Mouse (Mus musculus) A20 (cell line): Measurements from ENCODE around the gene Ssx2ip.
"Not testable (repeated sequence)": the region's sequence is repeated elsewhere in the genome, so short reads cannot be mapped to it uniquely, and the experiment has no call there.

Experiments
- DNase-seq: peaks from one replicate; pipeline ENCODE4 v3.0.0-alpha.2; 2011; ENCODE audit warnings: low read depth, low spot score

Gene Ssx2ip

GRCm38 (mm10) chr3:146403770-146404169 lies 672 bp upstream of the Ssx2ip start:
- DNase-seq = no peak

GRCm38 (mm10) chr3:146405213-146406006 lies 968 bp downstream of the Ssx2ip start:
- no peak for DNase-seq

DNA sequence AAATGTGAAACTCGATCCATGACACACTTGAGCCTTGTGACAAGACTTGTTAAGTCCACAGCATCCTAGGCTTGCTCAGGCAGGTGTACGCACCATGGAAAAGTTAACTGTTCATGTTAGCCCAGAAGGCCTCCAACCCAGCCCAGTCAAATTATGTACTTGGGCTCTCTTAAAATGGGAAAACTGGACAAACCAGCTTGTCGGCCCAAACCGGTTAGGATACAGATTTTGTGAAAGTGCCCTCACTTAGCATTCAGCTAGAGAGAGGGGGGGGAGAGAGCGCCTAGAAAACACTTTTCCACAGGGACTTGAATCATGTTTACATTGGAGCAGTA lies 1.5 kb downstream of the Ssx2ip start:
- DNase-seq = no peak

DNA sequence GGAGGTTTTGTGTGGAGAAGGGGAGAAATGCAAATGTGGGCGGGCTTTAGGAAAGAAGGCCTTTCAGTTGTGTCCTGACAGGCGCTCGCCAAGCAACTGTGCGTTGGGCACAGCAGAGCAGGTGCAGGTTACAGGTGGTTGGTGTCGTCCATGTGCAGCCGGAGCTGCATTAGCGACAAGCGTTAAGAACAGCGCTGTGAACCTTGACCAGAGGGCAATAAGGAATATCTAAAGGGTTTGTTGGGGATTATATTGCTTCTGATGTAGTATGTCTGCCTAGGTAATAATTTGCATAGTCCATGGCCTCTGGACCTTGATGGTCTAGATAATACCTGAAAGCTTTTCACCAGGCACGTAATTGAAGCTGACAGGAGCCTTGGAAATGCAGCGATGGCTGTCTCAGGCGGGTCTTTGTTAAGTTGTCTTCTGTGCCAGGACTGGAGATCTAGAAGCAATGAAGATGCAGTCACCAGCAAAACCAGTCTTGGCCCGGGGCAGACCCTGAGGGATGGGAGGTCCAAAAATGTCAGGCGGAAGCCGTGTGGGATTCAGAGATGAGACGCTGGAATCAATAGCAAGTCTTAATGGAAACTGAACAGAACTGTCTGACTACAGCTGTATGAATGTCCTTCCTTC lies 2.8 kb downstream of the Ssx2ip start:
- no peak for DNase-seq

DNA sequence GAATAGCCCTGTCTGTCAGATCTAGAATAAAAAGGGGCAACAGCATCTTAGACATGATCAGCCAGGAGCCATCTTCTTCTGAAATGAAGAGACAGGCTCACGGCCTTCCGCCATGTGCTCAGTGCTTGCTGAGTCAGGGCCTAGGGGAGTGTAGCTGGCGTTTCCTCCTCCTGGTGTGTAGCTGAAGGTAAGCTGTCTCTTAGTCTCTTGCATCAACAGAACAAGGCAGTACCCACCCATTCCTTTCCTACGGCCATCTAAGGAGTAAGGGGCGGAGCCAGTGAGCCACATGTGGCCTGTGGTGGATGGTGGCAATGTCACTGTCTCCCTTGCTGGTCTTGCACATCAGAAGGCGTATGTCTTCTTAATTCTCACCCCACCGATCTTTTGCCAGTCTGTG lies 5.7 kb downstream of the Ssx2ip start:
- DNase-seq = no peak

- peak; percentile 19 for DNase-seq
Observed at GRCm38 (mm10) chr3:146412008-146412407, 7.6 kb downstream of the Ssx2ip start.

GRCm38 (mm10) chr3:146412480-146412879 lies 8.0 kb downstream of the Ssx2ip start:
- no peak for DNase-seq

DNA sequence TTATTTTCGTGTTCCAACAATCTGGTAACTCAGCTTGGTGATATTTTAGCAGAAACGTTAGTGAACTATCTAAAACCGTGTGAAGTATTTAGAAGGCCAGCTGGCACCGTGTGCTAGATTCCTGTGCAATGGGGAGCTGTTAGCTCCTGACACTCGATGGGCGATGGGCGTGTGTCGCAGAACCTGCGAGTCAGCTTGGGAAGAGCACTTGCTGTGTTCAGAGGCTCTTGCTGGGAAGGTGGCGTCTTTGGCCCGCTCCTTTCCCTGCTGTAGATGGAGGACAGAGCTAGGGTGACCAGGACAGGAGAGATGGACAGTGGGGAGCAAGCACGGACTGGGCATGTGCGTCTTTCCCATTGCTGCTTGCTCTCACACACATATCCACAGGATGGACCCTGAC lies 8.6 kb downstream of the Ssx2ip start:
- DNase-seq = no peak

GRCm38 (mm10) chr3:146413992-146414391 lies 9.6 kb downstream of the Ssx2ip start:
- peak; percentile 46 for DNase-seq

DNA sequence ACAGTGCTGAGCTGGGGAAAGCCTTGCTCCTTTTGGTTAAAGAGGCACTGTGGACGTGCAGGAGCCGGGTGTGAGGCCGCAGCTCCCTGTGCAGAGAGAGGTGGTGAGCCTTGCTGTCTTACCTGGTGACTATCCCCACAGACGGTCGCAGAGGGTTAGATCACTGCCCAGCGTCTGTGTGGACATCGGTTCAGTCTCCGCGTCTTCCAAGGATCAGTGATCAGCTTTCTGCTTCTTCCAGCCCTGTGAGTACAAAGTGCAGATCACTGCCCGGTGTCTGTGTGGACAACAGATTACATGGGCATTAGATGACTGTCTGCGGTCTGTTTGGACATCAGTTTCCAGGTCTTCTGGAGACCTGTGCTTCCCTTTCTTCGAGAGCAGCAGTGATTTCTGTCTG lies 10.1 kb downstream of the Ssx2ip start:
- no peak for DNase-seq

DNA sequence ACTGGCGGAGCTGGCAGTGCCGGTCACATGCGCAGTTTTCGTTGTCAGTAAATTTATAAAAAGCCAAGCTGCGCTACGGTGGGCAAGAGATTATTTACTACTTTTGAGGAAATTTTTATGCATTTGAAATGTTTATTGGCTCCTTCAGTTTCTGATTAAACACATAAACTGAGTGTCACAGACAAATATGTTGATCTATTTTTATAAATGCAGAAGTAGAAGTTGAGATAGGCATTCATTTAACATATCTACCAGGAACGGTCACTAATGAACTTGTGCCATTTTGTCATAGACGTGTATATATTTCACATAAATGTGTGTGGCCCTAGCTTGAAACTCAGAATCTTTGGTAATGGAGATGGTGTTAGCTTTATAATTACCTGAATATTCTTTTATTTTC lies 13.4 kb downstream of the Ssx2ip start:
- DNase-seq = no peak

GRCm38 (mm10) chr3:146418901-146419300 lies 14.5 kb downstream of the Ssx2ip start:
- DNase-seq = no peak

- no peak for DNase-seq
Observed at GRCm38 (mm10) chr3:146419534-146419933, 15.1 kb downstream of the Ssx2ip start.

GRCm38 (mm10) chr3:146419992-146420537 lies 15.6 kb downstream of the Ssx2ip start:
- no peak for DNase-seq

GRCm38 (mm10) chr3:146421787-146422186 lies 17.3 kb downstream of the Ssx2ip start:
- no peak for DNase-seq

DNA sequence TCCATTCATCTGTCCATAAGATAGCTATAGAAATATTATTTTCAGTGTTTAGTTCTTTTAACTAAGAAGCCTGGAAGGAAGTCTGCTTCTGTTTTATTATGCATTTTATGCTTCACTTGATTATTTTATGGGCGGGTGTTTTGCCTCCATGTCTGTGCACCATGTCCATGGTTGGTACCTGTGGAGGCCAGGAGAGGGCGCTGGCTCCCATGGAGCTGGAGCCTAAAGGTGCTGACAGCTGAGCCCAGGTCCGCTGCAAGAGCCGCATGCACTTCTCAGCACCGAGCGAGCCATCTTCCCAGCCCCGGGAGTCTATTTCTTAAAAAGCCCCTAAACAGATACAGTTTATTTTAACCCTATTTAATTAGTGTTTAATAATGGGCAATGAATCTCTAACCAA lies 19.3 kb downstream of the Ssx2ip start:
- DNase-seq = peak; percentile 27

GRCm38 (mm10) chr3:146424306-146424900 lies 20.0 kb downstream of the Ssx2ip start:
- no peak for DNase-seq

GRCm38 (mm10) chr3:146425902-146426301 lies 21.5 kb downstream of the Ssx2ip start:
- DNase-seq = no peak

DNA sequence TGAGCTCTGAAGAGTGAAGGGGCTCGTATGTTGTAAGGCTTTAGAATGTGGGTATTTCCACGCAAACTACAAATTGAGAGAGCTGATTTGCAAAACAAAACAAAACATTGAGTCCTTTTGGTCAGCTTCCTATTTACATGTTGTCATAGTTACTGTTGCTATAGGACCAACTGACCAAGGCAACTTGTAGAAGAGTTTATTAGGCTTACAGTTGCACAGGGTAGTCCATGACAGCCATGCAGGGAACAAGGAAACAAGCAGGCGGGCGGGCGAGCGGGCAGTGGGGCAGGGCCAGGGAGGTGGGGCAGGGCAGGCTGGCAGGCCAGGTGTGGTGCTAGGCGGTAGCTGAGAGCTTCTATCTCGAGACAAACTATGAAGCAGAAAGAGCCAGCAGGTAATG lies 22.0 kb downstream of the Ssx2ip start:
- DNase-seq = no peak

DNA sequence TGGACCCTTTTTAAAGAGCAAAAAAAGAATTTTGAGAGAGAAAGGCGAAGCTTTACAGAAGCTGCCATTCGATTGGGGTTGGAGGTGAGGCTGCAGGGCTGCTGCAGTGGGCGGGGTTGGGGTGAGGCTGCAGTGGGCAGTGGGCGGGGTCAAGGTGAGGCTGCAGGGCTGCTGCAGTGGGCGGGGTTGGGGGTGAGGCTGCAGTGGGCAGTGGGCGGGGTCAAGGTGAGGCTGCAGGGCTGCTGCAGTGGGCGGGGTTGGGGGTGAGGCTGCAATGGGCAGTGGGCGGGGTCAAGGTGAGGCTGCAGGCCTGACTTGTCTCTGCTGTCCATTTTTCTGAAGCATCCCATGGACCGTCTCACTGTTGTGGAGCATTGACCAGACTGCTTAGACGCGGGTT lies 28.6 kb downstream of the Ssx2ip start:
- DNase-seq = not testable (repeated sequence)

DNA sequence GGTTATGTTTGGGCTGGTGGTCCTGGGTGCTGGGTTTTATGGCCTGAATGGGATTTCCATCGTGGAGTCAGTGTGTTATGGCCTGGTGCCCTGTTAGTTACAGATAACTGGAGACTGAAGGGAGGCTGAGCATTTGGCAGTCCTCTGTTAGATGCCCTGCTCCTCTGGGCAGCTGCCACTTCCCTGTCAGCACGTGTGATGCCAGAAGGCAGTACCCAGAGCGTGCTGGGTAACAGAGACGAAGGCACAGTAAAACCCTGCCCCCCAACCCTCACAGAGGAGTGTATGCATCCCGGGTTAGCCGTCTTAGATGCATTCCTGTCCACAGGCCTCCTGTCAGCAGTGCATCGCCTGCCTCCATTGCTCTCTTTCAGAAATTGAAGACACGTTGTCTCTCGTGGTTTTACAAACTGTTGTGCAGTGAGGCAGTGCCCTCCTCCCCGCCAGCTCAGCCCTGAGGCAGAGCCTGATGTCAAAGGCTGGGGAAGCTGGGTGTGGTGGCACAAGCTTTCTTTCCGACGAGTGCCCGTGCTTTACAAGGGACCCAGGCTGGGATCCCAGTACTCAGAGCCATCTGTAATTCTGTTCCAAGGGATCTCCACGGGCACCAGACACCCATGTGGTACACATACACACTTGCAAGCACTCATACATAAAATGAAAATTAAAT lies 29.4 kb downstream of the Ssx2ip start:
- DNase-seq = no peak

GRCm38 (mm10) chr3:146434686-146435085 lies 30.2 kb downstream of the Ssx2ip start:
- DNase-seq = no peak
